Mouse (Mus musculus) midbrain, embryonic 14.5 days (tissue): ENCODE measurements around the gene Fam178b. TPM values are rescaled to one million over a fixed set of nuclear protein-coding genes. Genes with fewer than 3 reads are reported as not detected.
A peak's percentile ranks its signal among the peaks of the same experiment; 100 is the strongest.

Experiments
- ATAC-seq: fragments of 200-750 bp; cut with Nextera tagmentation; 2 replicates; pipeline ENCODE4 v1.8.0; 2017; ENCODE audit warnings: moderate number of reproducible peaks, moderate library complexity; ENCODE audit not compliant: low FRiP score, low TSS enrichment
- DNase-seq: peaks from one replicate; pipeline ENCODE4 v3.0.0-alpha.2; 2015
- H3K27ac ChIP-seq: fragments of 300-500 bp; sonication (generic); replicated peaks from 2 replicates; pipeline ENCODE4 v1.5.1; 2014; ENCODE audit warnings: mild to moderate bottlenecking, low read depth, low read length, moderate library complexity
- H3K27me3 ChIP-seq: fragments of 300-500 bp; sonication (generic); 2 replicates; pipeline ENCODE4 v1.6.1; 2014; ENCODE audit warnings: low read length, control low read depth, mixed read lengths; ENCODE audit not compliant: control insufficient read depth, insufficient read depth
- H3K36me3 ChIP-seq: fragments of 300-500 bp; sonication (generic); 2 replicates; pipeline ENCODE4 v1.6.1; 2014; ENCODE audit warnings: low read length, control low read depth; ENCODE audit not compliant: control insufficient read depth, insufficient read depth
- H3K4me1 ChIP-seq: fragments of 300-500 bp; sonication (generic); 2 replicates; pipeline ENCODE4 v1.6.1; 2014; ENCODE audit warnings: mild to moderate bottlenecking, antibody characterized with exemption, low read length, control low read depth; ENCODE audit not compliant: control insufficient read depth, insufficient read depth
- H3K4me2 ChIP-seq: fragments of 300-500 bp; sonication (generic); 2 replicates; pipeline ENCODE4 v1.6.1; 2014; ENCODE audit warnings: mild to moderate bottlenecking, low read length, moderate library complexity
- H3K4me3 ChIP-seq: fragments of 300-500 bp; sonication (generic); replicated peaks from 2 replicates; pipeline ENCODE4 v1.5.1; 2014; ENCODE audit warnings: low read depth, low read length
- H3K9ac ChIP-seq: fragments of 300-500 bp; sonication (generic); replicated peaks from 2 replicates; pipeline ENCODE4 v1.6.1; 2014; ENCODE audit warnings: mild to moderate bottlenecking, low read length, moderate library complexity
- H3K9me3 ChIP-seq: fragments of 300-500 bp; sonication (generic); 2 replicates; pipeline ENCODE4 v1.6.1; 2016; ENCODE audit warnings: low read length, control low read depth, mixed read lengths; ENCODE audit not compliant: control insufficient read depth
- WGBS: fragments of 180-500 bp; shearing (Covaris S2); extraction: QIAGEN DNeasy Blood & Tissue Kit; methylation state at CpG from one replicate; pipeline ENCODE4 v1.1.7; 2014; 5-methylcytosine and 5-hydroxymethylcytosine counted together
- polyA plus RNA-seq: library from polyadenylated mRNA; unstranded; fragments of >200 nt; fragmentation: Nextera tagmentation; extraction: Ambion mirVana; gene quantifications from 2 replicates; pipeline ENCODE4 v1.2.1, GENCODE M21; 2014

Fam178b gene
- polyA plus RNA-seq, 1 experiment from 2014 or later: 0.29 TPM

DNA sequence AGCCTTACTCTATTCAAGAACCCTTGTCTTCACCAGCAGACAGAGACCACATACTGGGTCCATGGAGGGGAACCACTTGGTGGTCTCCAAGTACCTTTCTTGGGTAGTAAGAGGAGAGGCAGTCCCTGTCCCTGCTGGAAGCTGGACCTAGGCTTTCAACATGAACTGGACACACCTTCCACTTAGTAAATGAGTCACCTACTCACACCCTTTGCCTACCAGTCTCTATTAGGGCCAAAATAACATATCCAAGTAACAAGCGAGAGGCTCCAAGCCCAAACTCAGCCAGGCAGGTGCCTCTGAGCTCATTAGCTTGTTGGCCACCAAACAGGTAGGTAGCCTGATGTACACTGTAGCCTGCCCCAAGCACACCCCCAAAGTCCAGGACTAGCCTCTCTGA, 25.6 kb upstream of the Fam178b start:
- Histone ChIP-seq H3K9me3 (no peaks in the 10 kb centered on the region), H3K27ac (no peak overlapping the region), H3K4me1 (peaks cover 17% of the 10 kb centered on the region), H3K9ac (peak overlapping the region; percentile 96), H3K4me2 (peak overlapping the region; percentile 83), H3K27me3 (no peaks in the 10 kb centered on the region), H3K36me3 (peaks cover 38% of the 10 kb centered on the region), H3K4me3 (peak overlapping the region; percentile 99)
- DNase-seq: no peak
- no peak for ATAC-seq
- 87% methylated on average over 1 of the region's 1 CpGs for WGBS

GRCm38 (mm10) chr1:36707797-36708196, 24.8 kb upstream of the Fam178b start:
- no peak for ATAC-seq
- Histone ChIP-seq H3K9ac (peak overlapping the region; percentile 96; the same call in 1 of the 2 replicates), H3K4me2 (no peak overlapping the region; the same call in 1 of the 2 replicates), H3K4me3 (peak overlapping the region; percentile 99; the same call in 1 of the 2 replicates), H3K27ac (no peak overlapping the region), H3K4me1 (peaks cover 17% of the 10 kb centered on the region), H3K36me3 (peaks cover 46% of the 10 kb centered on the region), H3K9me3 (no peaks in the 10 kb centered on the region), H3K27me3 (no peaks in the 10 kb centered on the region)
- WGBS: 81% methylated on average over 3 of the region's 3 CpGs
- no peak for DNase-seq

DNA sequence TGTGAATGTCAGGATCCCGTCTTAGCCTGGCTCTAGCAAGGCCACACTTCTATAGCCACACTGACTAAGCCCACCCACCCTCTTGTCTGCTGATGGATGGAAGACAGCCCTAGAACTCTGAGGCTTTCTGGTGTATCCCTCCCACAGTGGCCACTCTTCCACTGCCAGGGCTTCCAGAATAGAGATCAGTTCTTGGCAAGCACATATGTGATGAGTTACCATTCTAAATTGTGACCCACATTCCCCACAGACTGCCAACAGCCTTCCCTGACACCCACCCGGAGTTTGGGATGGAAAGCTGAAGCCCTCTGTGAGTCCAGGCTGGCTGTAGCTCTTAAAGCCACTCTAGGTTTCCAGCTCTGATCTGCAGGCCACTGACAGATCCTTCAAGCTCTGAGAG, 24.2 kb upstream of the Fam178b start:
- no peak for DNase-seq
- H3K27me3 ChIP-seq: no peaks in the 10 kb centered on the region
- H3K27ac ChIP-seq: no peak overlapping the region
- no peak overlapping the region for H3K4me3 ChIP-seq
- 88% methylated on average over 2 of the region's 2 CpGs for WGBS
- no peak overlapping the region for H3K9ac ChIP-seq
- no peak for ATAC-seq
- H3K4me2 ChIP-seq: no peak overlapping the region
- H3K4me1 ChIP-seq: peaks cover 17% of the 10 kb centered on the region
- peaks cover 52% of the 10 kb centered on the region for H3K36me3 ChIP-seq
- no peaks in the 10 kb centered on the region for H3K9me3 ChIP-seq

DNA sequence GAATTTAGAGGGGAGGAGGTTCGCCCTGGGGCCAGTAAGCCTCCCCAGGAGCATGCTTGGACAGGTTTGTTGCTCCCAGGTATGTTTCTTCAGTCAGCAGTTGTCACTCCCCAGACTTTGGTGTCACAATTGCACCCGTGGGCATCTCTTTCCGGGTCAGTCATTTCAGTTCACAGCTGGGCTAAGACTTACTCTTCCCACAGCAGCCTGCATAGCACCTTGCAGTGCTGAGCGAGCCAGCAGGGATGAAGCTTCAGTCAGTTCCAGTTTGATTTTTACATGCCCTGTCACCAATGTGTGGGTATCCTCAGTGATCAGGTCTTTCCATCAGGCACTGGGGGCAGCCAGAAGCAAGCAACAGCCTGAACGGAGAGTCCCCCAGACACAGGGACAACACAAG, 14.0 kb upstream of the Fam178b start:
- no peak overlapping the region for H3K4me2 ChIP-seq
- H3K36me3 ChIP-seq: peaks cover 57% of the 10 kb centered on the region
- peaks cover 5% of the 10 kb centered on the region for H3K4me1 ChIP-seq
- H3K27ac ChIP-seq: no peak overlapping the region
- no peak for DNase-seq
- 76% methylated on average over 5 of the region's 5 CpGs for WGBS
- ATAC-seq: no peak
- no peaks in the 10 kb centered on the region for H3K27me3 ChIP-seq
- H3K9me3 ChIP-seq: no peaks in the 10 kb centered on the region
- no peak overlapping the region for H3K4me3 ChIP-seq
- no peak overlapping the region for H3K9ac ChIP-seq

- Histone ChIP-seq H3K9ac (no peak overlapping the region), H3K9me3 (no peaks in the 10 kb centered on the region), H3K4me3 (no peak overlapping the region), H3K4me2 (no peak overlapping the region), H3K27ac (no peak overlapping the region), H3K27me3 (no peaks in the 10 kb centered on the region), H3K36me3 (peaks cover 52% of the 10 kb centered on the region), H3K4me1 (peaks cover 6% of the 10 kb centered on the region)
- DNase-seq: no peak
- 73% methylated on average over 6 of the region's 6 CpGs for WGBS
- ATAC-seq: no peak
These were observed 13.4 kb upstream of the Fam178b start for GRCm38 (mm10) chr1:36696411-36696810.

DNA sequence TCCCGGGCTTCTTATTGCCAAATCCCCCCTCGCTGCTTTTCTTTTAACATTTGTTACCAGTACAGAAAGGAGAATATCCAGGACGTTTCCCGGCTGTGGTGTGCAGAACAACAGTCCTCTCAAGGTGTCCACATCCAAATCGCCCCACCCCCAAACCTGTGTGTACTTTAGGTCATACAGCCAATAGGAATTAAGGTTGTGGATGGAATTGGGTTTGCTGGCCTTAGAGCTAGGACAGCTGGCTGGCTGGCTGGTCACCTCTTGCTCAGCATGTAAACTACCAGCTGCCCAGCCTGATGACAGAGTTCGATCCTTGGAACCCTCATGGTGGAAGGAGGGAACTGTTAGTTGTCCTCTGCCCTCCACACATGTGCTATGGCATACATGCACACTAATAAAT, 11.9 kb upstream of the Fam178b start:
- no peak overlapping the region for H3K4me2 ChIP-seq
- no peak overlapping the region for H3K27ac ChIP-seq
- ATAC-seq: no peak
- H3K9ac ChIP-seq: no peak overlapping the region
- no peaks in the 10 kb centered on the region for H3K27me3 ChIP-seq
- DNase-seq: no peak
- H3K36me3 ChIP-seq: peaks cover 37% of the 10 kb centered on the region
- H3K4me1 ChIP-seq: peaks cover 6% of the 10 kb centered on the region
- WGBS: 90% methylated on average over 6 of the region's 6 CpGs
- H3K4me3 ChIP-seq: no peak overlapping the region
- H3K9me3 ChIP-seq: no peaks in the 10 kb centered on the region

- Histone ChIP-seq H3K9ac (peak within 1 kb of the TSS; percentile 67), H3K27ac (no peak within 1 kb of the TSS; the same call in 1 of the 2 replicates), H3K4me2 (peak within 1 kb of the TSS; percentile 76), H3K4me1 (peaks cover 6% of the 10 kb centered on the region), H3K27me3 (no peaks in the 10 kb centered on the region), H3K36me3 (peaks cover 19% of the 10 kb centered on the region), H3K4me3 (peak within 1 kb of the TSS; percentile 62), H3K9me3 (no peaks in the 10 kb centered on the region)
- peak; percentile 95 for ATAC-seq
- WGBS: under 1% methylated on average over 66 of the region's 68 CpGs
- DNase-seq: peak; percentile 100
These were observed 8.5 kb upstream of the Fam178b start, which contains the start of gene Cox5b for GRCm38 (mm10) chr1:36691271-36692155. Cox5b (plus strand) TSS chr1:36691449.

- DNase-seq (no peak), ATAC-seq (peak; percentile 18)
- Histone ChIP-seq H3K27me3 (no peaks in the 10 kb centered on the region), H3K4me2 (peak overlapping the region; percentile 56), H3K27ac (no peak overlapping the region; the same call in 1 of the 2 replicates), H3K36me3 (peaks cover 19% of the 10 kb centered on the region), H3K4me3 (peak overlapping the region; percentile 62), H3K9ac (no peak overlapping the region; the same call in 1 of the 2 replicates), H3K4me1 (peaks cover 6% of the 10 kb centered on the region), H3K9me3 (no peaks in the 10 kb centered on the region)
- 62% methylated on average over 11 of the region's 11 CpGs for WGBS
These were observed 7.8 kb upstream of the Fam178b start for GRCm38 (mm10) chr1:36690671-36691235.
